Mouse (Mus musculus): ENCODE results near the gene Rpl21.

- TF ChIP-seq MAZ (IDR thresholded peaks at IDR 0.05; ENCODE audit: low read depth, low read length): no peak
- no peak for TF ChIP-seq POLR2A (IDR thresholded peaks at IDR 0.05; ENCODE audit: control insufficient read depth in 1 of 2, insufficient read depth in 1 of 2, low read depth in 1 of 2, low read length in 2 of 2, poor library complexity in 1 of 2)
- TF ChIP-seq CTCF (IDR thresholded peaks at IDR 0.05 in 2 of 3, conservative IDR thresholded peaks at IDR 0.05 in 1 of 3; ENCODE audit: control insufficient read depth in 1 of 3, insufficient read depth in 1 of 3, low read depth in 2 of 3, low read length in 3 of 3, poor library complexity in 1 of 3, severe bottlenecking in 1 of 3): no peak
- TF ChIP-seq HCFC1 (IDR thresholded peaks at IDR 0.05; ENCODE audit: low read depth, low read length): no peak
- TF ChIP-seq CHD1 (IDR thresholded peaks at IDR 0.05; ENCODE audit: low read depth, low read length): no peak
- TF ChIP-seq ZMIZ1 (IDR thresholded peaks at IDR 0.05; ENCODE audit: low read depth, low read length): no peak
These were observed 49.4 kb upstream of the Rpl21 start for GRCm38 (mm10) chr5:146783300-146783699.
